Mouse (Mus musculus) hindbrain, postnatal 0 days (tissue): ENCODE results near the gene Rab37. TPM values are rescaled to one million over a fixed set of nuclear protein-coding genes. Genes with fewer than 3 reads are reported as not detected.
A peak's percentile ranks its signal among the peaks of the same experiment; 100 is the strongest.

Experiments used
- ATAC-seq: fragments of 200-750 bp; cut with Nextera tagmentation; 2 replicates; pipeline ENCODE4 v1.8.0; 2017; ENCODE audit warnings: mild to moderate bottlenecking, moderate TSS enrichment, moderate library complexity
- DNase-seq: peaks from one replicate; pipeline ENCODE4 v3.0.0-alpha.2; 2015; ENCODE audit warnings: low spot score
- H3K27ac ChIP-seq: fragments of 300-500 bp; sonication (generic); 2 replicates; pipeline ENCODE4 v1.5.1; 2014; ENCODE audit warnings: mild to moderate bottlenecking
- H3K27me3 ChIP-seq: fragments of 300-500 bp; sonication (generic); 2 replicates; pipeline ENCODE4 v1.6.1; 2014; ENCODE audit warnings: low read length, mixed read lengths; ENCODE audit not compliant: insufficient read depth
- H3K36me3 ChIP-seq: fragments of 300-500 bp; sonication (generic); 2 replicates; pipeline ENCODE4 v1.6.1; 2014; ENCODE audit warnings: low read length, mixed read lengths; ENCODE audit not compliant: insufficient read depth
- H3K4me1 ChIP-seq: fragments of 300-500 bp; sonication (generic); 2 replicates; pipeline ENCODE4 v1.6.1; 2014; ENCODE audit warnings: antibody characterized with exemption, low read length, mixed read lengths; ENCODE audit not compliant: insufficient read depth
- H3K4me2 ChIP-seq: fragments of 300-500 bp; sonication (generic); 2 replicates; pipeline ENCODE4 v1.6.1; 2014; ENCODE audit warnings: low read depth, mild to moderate bottlenecking, low read length, moderate library complexity, mixed read lengths
- H3K4me3 ChIP-seq: fragments of 300-500 bp; sonication (generic); 2 replicates; pipeline ENCODE4 v1.5.1; 2014; ENCODE audit warnings: low read length
- H3K9ac ChIP-seq: fragments of 300-500 bp; sonication (generic); replicated peaks from 2 replicates; pipeline ENCODE4 v1.6.1; 2014; ENCODE audit warnings: mild to moderate bottlenecking, low read length, moderate library complexity, mixed read lengths
- H3K9me3 ChIP-seq: fragments of 300-500 bp; sonication (generic); 2 replicates; pipeline ENCODE4 v1.6.1; 2016; ENCODE audit warnings: low read length, mixed read lengths
- CTCF ChIP-seq: IDR thresholded peaks from 2 replicates; pipeline ENCODE4 v1.5.1; 2016; ENCODE audit warnings: antibody characterized with exemption, control low read depth, low read depth
- WGBS: fragments of 180-500 bp; shearing (Covaris S2); extraction: QIAGEN DNeasy Blood & Tissue Kit; methylation state at CpG from one replicate; pipeline ENCODE4 v1.1.7; 2014; 5-methylcytosine and 5-hydroxymethylcytosine counted together
- polyA plus RNA-seq: library from polyadenylated mRNA; unstranded; fragments of >200 nt; fragmentation: Nextera tagmentation; extraction: Ambion mirVana; gene quantifications from 2 replicates; pipeline ENCODE4 v1.2.1, GENCODE M21; 2015
- total RNA-seq: library from RNA; depleted of rRNA; stranded (reverse); fragments of >200 nt; gene quantifications from 2 replicates; pipeline ENCODE4 v1.2.3, GENCODE M21; 2014; rRNA removed

Rab37 gene
- total and polyA plus RNA-seq, 2 experiments from 2014 or later, result 1.2 to 1.3 TPM

DNA sequence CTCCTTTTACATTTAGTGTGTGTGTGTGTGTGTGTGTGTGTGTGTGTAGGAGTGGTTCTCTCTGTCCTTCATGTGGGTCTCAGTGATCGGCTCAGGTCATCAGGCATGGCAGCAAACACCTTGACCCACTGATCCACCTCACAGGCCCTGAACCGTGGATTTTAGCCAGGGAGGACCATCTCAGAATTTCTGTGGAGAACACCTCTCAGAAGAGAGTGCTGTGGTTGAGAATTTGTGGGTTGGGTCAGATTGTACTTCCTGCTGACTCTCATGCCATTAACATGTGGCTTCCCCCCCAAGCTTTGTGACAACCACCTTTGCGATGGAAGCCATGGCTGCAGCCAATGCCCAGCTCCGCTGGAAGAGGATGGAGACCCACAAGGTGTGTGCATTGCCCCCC, 109.3 kb downstream of the Rab37 start:
- no peak for TF ChIP-seq CTCF
- H3K9ac ChIP-seq, result no peak overlapping the region
- no peak overlapping the region for H3K4me2 ChIP-seq
- DNase-seq (no peak), ATAC-seq (no peak)
- H3K4me3 ChIP-seq, result no peak overlapping the region
- H3K4me1 ChIP-seq, result no peaks in the 10 kb centered on the region
- peaks cover 31% of the 10 kb centered on the region for H3K36me3 ChIP-seq
- H3K27ac ChIP-seq, result no peak overlapping the region
- H3K27me3 ChIP-seq, result no peaks in the 10 kb centered on the region
- 94% methylated on average over 4 of the region's 4 CpGs for WGBS
- H3K9me3 ChIP-seq, result no peaks in the 10 kb centered on the region

- Histone ChIP-seq H3K9me3 (no peaks in the 10 kb centered on the region), H3K36me3 (peaks cover 37% of the 10 kb centered on the region), H3K4me1 (no peaks in the 10 kb centered on the region), H3K4me2 (no peak overlapping the region), H3K9ac (no peak overlapping the region), H3K27me3 (no peaks in the 10 kb centered on the region), H3K4me3 (no peak overlapping the region), H3K27ac (no peak overlapping the region)
- ATAC-seq (peak; percentile 90), DNase-seq (peak; percentile 91)
- peak; percentile 98 for TF ChIP-seq CTCF
- 12% methylated on average over 12 of the region's 12 CpGs for WGBS
These were observed 111.1 kb downstream of the Rab37 start for GRCm38 (mm10) chr11:115202316-115202715.

GRCm38 (mm10) chr11:115202756-115203155, 111.5 kb downstream of the Rab37 start:
- Histone ChIP-seq H3K27me3 (no peaks in the 10 kb centered on the region), H3K36me3 (peaks cover 34% of the 10 kb centered on the region)
- no peak for DNase-seq

GRCm38 (mm10) chr11:115208126-115208525, 116.9 kb downstream of the Rab37 start:
- no peak overlapping the region for H3K4me2 ChIP-seq
- H3K36me3 ChIP-seq, result peaks cover 13% of the 10 kb centered on the region
- H3K9me3 ChIP-seq, result no peaks in the 10 kb centered on the region
- no peak overlapping the region for H3K9ac ChIP-seq
- 0 out of 2 replicates have a peak, but pooled peaks cover 7% of the 10 kb centered on the region for H3K4me1 ChIP-seq
- ATAC-seq (0 out of 2 replicates have a peak, but pooled peaks have one; percentile 9), DNase-seq (peak; percentile 68)
- H3K27me3 ChIP-seq, result no peaks in the 10 kb centered on the region
- TF ChIP-seq CTCF, result no peak
- H3K4me3 ChIP-seq, result no peak overlapping the region
- WGBS, result 45% methylated on average over 12 of the region's 12 CpGs
- H3K27ac ChIP-seq, result no peak overlapping the region

More at GRCm38 (mm10) chr11:115202756-115203155, 111.5 kb downstream of the Rab37 start:
- Histone ChIP-seq H3K27ac (no peak overlapping the region), H3K9ac (no peak overlapping the region), H3K4me3 (no peak overlapping the region), H3K4me1 (no peaks in the 10 kb centered on the region), H3K4me2 (no peak overlapping the region), H3K9me3 (no peaks in the 10 kb centered on the region)
- peak; percentile 8; the same call in 1 of the 2 replicates for ATAC-seq
- 85% methylated on average over 9 of the region's 9 CpGs for WGBS
- TF ChIP-seq CTCF, result no peak

DNA sequence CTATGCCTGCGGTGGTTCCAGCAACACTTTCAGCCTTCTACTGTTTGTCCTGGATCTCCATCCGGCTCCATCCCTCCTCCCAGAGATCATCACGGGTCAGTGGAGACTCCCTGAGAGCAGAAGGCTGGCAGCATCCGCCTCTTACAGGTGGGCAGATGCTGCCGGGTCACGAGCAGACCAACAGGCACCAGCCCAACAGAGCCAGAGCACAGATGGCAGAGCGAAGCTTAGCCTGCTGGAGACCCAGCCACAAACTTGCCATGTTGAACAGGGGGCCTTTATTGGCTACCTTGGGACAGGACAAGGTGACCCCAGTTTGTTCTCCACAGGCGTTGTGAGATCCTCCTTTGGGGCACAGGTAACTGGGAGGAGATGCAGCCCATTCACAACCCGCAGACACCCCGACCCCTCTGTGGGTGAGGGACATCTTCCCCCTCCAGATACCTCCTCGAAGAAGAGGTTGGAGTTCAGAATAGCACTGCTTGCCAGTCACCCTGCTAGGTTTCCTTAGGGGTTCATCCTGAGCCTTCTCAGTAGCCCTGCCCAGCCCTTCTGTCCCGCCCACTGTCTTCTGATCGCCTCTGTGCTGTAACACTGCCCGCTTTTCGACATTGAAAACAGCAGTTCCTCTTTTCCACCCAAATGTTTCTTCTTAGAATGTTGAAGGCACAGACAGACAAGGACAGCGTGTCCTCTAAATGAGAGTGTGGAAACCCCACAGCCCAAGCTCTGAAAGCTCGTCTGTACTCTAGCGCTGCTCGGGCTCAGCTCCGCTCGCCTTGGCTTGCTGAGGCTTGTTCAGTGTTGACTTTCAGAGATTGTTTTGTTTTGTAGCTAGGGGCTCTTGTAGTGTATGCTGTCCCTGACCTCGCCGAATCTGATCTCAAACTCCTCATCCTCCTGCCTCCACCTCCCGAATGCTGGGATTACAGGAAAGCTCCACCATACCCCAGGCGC, 117.8 kb downstream of the Rab37 start:
- ATAC-seq, result peak; percentile 33; the same call in 1 of the 2 replicates
- 68% methylated on average over 25 of the region's 25 CpGs for WGBS
- H3K4me1 ChIP-seq, result 0 out of 2 replicates have a peak, but pooled peaks cover 7% of the 10 kb centered on the region
- no peak for TF ChIP-seq CTCF
- no peaks in the 10 kb centered on the region for H3K27me3 ChIP-seq
- peak overlapping the region; percentile 15; the same call in 1 of the 2 replicates for H3K27ac ChIP-seq
- peaks cover 13% of the 10 kb centered on the region for H3K36me3 ChIP-seq
- no peak for DNase-seq
- H3K9me3 ChIP-seq, result no peaks in the 10 kb centered on the region
- H3K9ac ChIP-seq, result no peak overlapping the region
- no peak overlapping the region for H3K4me2 ChIP-seq
- no peak overlapping the region for H3K4me3 ChIP-seq

- Histone ChIP-seq H3K27me3 (no peaks in the 10 kb centered on the region), H3K4me3 (no peak overlapping the region), H3K9me3 (no peaks in the 10 kb centered on the region), H3K9ac (0 out of 2 replicates have a peak overlapping the region, but pooled peaks have one; percentile 24), H3K4me2 (no peak overlapping the region), H3K4me1 (0 out of 2 replicates have a peak, but pooled peaks cover 7% of the 10 kb centered on the region), H3K27ac (no peak overlapping the region), H3K36me3 (peaks cover 11% of the 10 kb centered on the region)
- 78% methylated on average over 7 of the region's 7 CpGs for WGBS
- ATAC-seq, result no peak
- DNase-seq, result no peak
- TF ChIP-seq CTCF, result no peak
These were observed 118.7 kb downstream of the Rab37 start for GRCm38 (mm10) chr11:115209958-115210357.

Other genes starting within 250 kb of the Rab37 start
- gene Gprc5c, start 240.3 kb upstream of the Rab37 start, total RNA-seq, result 12.8 and 14.1 TPM in 2 replicates
- 7.5 and 7.8 TPM in 2 replicates for gene Gprc5c, start 240.3 kb upstream of the Rab37 start, polyA plus RNA-seq
- 1.1 and 2.6 TPM in 2 replicates for gene Cd300a, start 201.4 kb upstream of the Rab37 start, total RNA-seq
- 1.4 and 1.5 TPM in 2 replicates for gene Cd300a, start 201.4 kb upstream of the Rab37 start, polyA plus RNA-seq
- 0.37 TPM in 1 of 2 replicates, not detected in the other for gene Cd300lb, start 157.0 kb upstream of the Rab37 start, total RNA-seq
- gene Cd300lb, start 157.0 kb upstream of the Rab37 start, polyA plus RNA-seq, result 0.08 TPM in 1 of 2 replicates, not detected in the other
- gene Cd300c, start 122.3 kb upstream of the Rab37 start, total RNA-seq, result not detected in 2 replicates
- gene Cd300c, start 122.3 kb upstream of the Rab37 start, polyA plus RNA-seq, result not detected in 2 replicates
- 0.58 TPM in 1 of 2 replicates, not detected in the other for gene Cd300ld, start 101.5 kb upstream of the Rab37 start, total RNA-seq
- gene Cd300ld, start 101.5 kb upstream of the Rab37 start, polyA plus RNA-seq, result 0.15 TPM in 1 of 2 replicates, not detected in the other
- 0.61 and 2.1 TPM in 2 replicates for gene Cd300c2, start 89.6 kb upstream of the Rab37 start, total RNA-seq
- 2.5 and 3.0 TPM in 2 replicates for gene Cd300c2, start 89.6 kb upstream of the Rab37 start, polyA plus RNA-seq
- gene Cd300ld2, start 75.2 kb upstream of the Rab37 start, total RNA-seq, result not detected in 2 replicates
- not detected in 2 replicates for gene Cd300ld2, start 75.2 kb upstream of the Rab37 start, polyA plus RNA-seq
- not detected in 2 replicates for gene Cd300ld4, start 64.4 kb upstream of the Rab37 start, total RNA-seq
- not detected in 2 replicates for gene Cd300ld4, start 64.4 kb upstream of the Rab37 start, polyA plus RNA-seq
- gene Cd300ld5, start 53.7 kb upstream of the Rab37 start, total RNA-seq, result not detected in 2 replicates
- gene Cd300ld5, start 53.7 kb upstream of the Rab37 start, polyA plus RNA-seq, result not detected in 2 replicates
- gene Cd300ld3, start 43.0 kb upstream of the Rab37 start, total RNA-seq, result not detected in 2 replicates
- not detected in 2 replicates for gene Cd300ld3, start 43.0 kb upstream of the Rab37 start, polyA plus RNA-seq
- gene Cd300e, start 29.3 kb upstream of the Rab37 start, total RNA-seq, result not detected in 2 replicates
- gene Cd300e, start 29.3 kb upstream of the Rab37 start, polyA plus RNA-seq, result 0.09 and 0.14 TPM in 2 replicates
- not detected in 2 replicates for gene Cd300lf, start 42.6 kb downstream of the Rab37 start, total RNA-seq
- gene Cd300lf, start 42.6 kb downstream of the Rab37 start, polyA plus RNA-seq, result 0.23 and 0.37 TPM in 2 replicates
- 72.6 and 76.9 TPM in 2 replicates for gene Slc9a3r1, start 71.9 kb downstream of the Rab37 start, total RNA-seq
- gene Slc9a3r1, start 71.9 kb downstream of the Rab37 start, polyA plus RNA-seq, result 91.8 and 98.2 TPM in 2 replicates
- 6.4 and 11.1 TPM in 2 replicates for gene Tmem104, start 96.1 kb downstream of the Rab37 start, total RNA-seq
- 10.1 and 13.5 TPM in 2 replicates for gene Tmem104, start 96.1 kb downstream of the Rab37 start, polyA plus RNA-seq
- gene Nat9, start 96.4 kb downstream of the Rab37 start, total RNA-seq, result 17.3 and 27.8 TPM in 2 replicates
- gene Nat9, start 96.4 kb downstream of the Rab37 start, polyA plus RNA-seq, result 17.3 and 22.2 TPM in 2 replicates
- gene Grin2c, start 175.8 kb downstream of the Rab37 start, total RNA-seq, result 6.9 and 7.1 TPM in 2 replicates
- 1.0 and 1.1 TPM in 2 replicates for gene Grin2c, start 175.8 kb downstream of the Rab37 start, polyA plus RNA-seq
- 20.0 and 22.6 TPM in 2 replicates for gene Fdxr, start 185.6 kb downstream of the Rab37 start, total RNA-seq
- gene Fdxr, start 185.6 kb downstream of the Rab37 start, polyA plus RNA-seq, result 15.0 and 16.4 TPM in 2 replicates
- 8.3 and 10.8 TPM in 2 replicates for gene Fads6, start 206.2 kb downstream of the Rab37 start, total RNA-seq
- 1.8 and 1.9 TPM in 2 replicates for gene Fads6, start 206.2 kb downstream of the Rab37 start, polyA plus RNA-seq
- gene Otop2, start 215.7 kb downstream of the Rab37 start, total RNA-seq, result 0.36 and 0.99 TPM in 2 replicates
- gene Otop2, start 215.7 kb downstream of the Rab37 start, polyA plus RNA-seq, result 0.20 and 0.34 TPM in 2 replicates
- 0.37 and 0.47 TPM in 2 replicates for gene Ush1g, start 230.6 kb downstream of the Rab37 start, total RNA-seq
- 0.10 and 0.13 TPM in 2 replicates for gene Ush1g, start 230.6 kb downstream of the Rab37 start, polyA plus RNA-seq
- 2.2 and 3.6 TPM in 2 replicates for gene Otop3, start 243.3 kb downstream of the Rab37 start, total RNA-seq
- 2.7 and 2.8 TPM in 2 replicates for gene Otop3, start 243.3 kb downstream of the Rab37 start, polyA plus RNA-seq